Mouse (Mus musculus) ES-Bruce4 (cell line): Measurements from ENCODE around the gene Trem1. TPM values are rescaled to one million over a fixed set of nuclear protein-coding genes. Genes with fewer than 3 reads are reported as not detected.

ENCODE experiments used
- H3K27ac ChIP-seq: 2 replicates; pipeline ENCODE4 v1.5.1; 2012; ENCODE audit warnings: low read length, inconsistent platforms; ENCODE audit not compliant: insufficient read depth
- H3K27me3 ChIP-seq: 2 replicates; pipeline ENCODE4 v1.6.1; 2012; ENCODE audit warnings: mild to moderate bottlenecking, low read length, inconsistent platforms; ENCODE audit not compliant: control insufficient read depth, poor library complexity, insufficient read depth, severe bottlenecking
- H3K36me3 ChIP-seq: 2 replicates; pipeline ENCODE4 v1.6.1; 2012; ENCODE audit warnings: inconsistent platforms, mild to moderate bottlenecking, low read length, moderate library complexity; ENCODE audit not compliant: control insufficient read depth, poor library complexity, insufficient read depth, severe bottlenecking
- H3K4me1 ChIP-seq: one replicate; pipeline ENCODE4 v1.8.1; 2011; ENCODE audit warnings: low read length; ENCODE audit not compliant: control insufficient read depth, insufficient read depth
- H3K4me3 ChIP-seq: 2 replicates; pipeline ENCODE4 v1.5.1; 2011; ENCODE audit warnings: low read depth, mild to moderate bottlenecking, low read length
- H3K9ac ChIP-seq: 2 replicates; pipeline ENCODE4 v1.6.1; 2012; ENCODE audit warnings: low read depth, mild to moderate bottlenecking, inconsistent platforms; ENCODE audit not compliant: poor library complexity, severe bottlenecking
- H3K9me3 ChIP-seq: replicated peaks from 2 replicates; pipeline ENCODE4 v1.6.1; 2012; ENCODE audit warnings: mild to moderate bottlenecking, low read length, inconsistent platforms; ENCODE audit not compliant: control insufficient read depth, poor library complexity, insufficient read depth, severe bottlenecking
- CTCF ChIP-seq: IDR thresholded peaks from one replicate; pipeline ENCODE4 v1.8.1; 2011; ENCODE audit warnings: low read depth, low read length
- EP300 ChIP-seq: IDR thresholded peaks from 2 replicates; pipeline ENCODE4 v1.6.1; 2011; ENCODE audit warnings: low read depth, low read length; ENCODE audit not compliant: insufficient read depth
- POLR2A ChIP-seq: IDR thresholded peaks from one replicate; pipeline ENCODE4 v1.8.1; 2011; ENCODE audit warnings: low read length; ENCODE audit not compliant: insufficient read depth
- polyA plus RNA-seq: library from polyadenylated mRNA; stranded (reverse); fragments of >200 nt; gene quantifications from 2 replicates; pipeline ENCODE4 v1.2.4, GENCODE M21; 2011; ENCODE audit warnings: low read depth; ENCODE audit not compliant: missing spikeins, insufficient read depth, insufficient read length

The Trem1 gene
- polyA plus RNA-seq, 1 experiment, result not detected

GRCm38 (mm10) chr17:48247221-48247928, 14.8 kb downstream of the Trem1 start, which contains the start of gene Trem3:
Gene Trem3, plus strand, starts transcription at chr17:48247777.
- Histone ChIP-seq H3K9me3 (no peaks in the 10 kb centered on the region), H3K27me3 (no peaks in the 10 kb centered on the region), H3K9ac (no peak within 1 kb of the TSS), H3K36me3 (no peaks in the 10 kb centered on the region), H3K4me1 (no peaks in the 10 kb centered on the region), H3K27ac (no peak within 1 kb of the TSS), H3K4me3 (no peak within 1 kb of the TSS)
- TF ChIP-seq POLR2A, result no peak
- TF ChIP-seq EP300, result no peak
- TF ChIP-seq CTCF, result no peak

- H3K27ac ChIP-seq, result no peak overlapping the region
- no peaks in the 10 kb centered on the region for H3K27me3 ChIP-seq
- no peak overlapping the region for H3K9ac ChIP-seq
- H3K4me3 ChIP-seq, result no peak overlapping the region
- H3K9me3 ChIP-seq, result no peaks in the 10 kb centered on the region
- TF ChIP-seq EP300, result no peak
- TF ChIP-seq CTCF, result no peak
- no peak for TF ChIP-seq POLR2A
- H3K36me3 ChIP-seq, result no peaks in the 10 kb centered on the region
- no peaks in the 10 kb centered on the region for H3K4me1 ChIP-seq
Observed at GRCm38 (mm10) chr17:48249039-48249438, 16.5 kb downstream of the Trem1 start.

- no peaks in the 10 kb centered on the region for H3K36me3 ChIP-seq
- no peak overlapping the region for H3K4me3 ChIP-seq
- H3K9me3 ChIP-seq, result no peaks in the 10 kb centered on the region
- no peaks in the 10 kb centered on the region for H3K4me1 ChIP-seq
- H3K27me3 ChIP-seq, result no peaks in the 10 kb centered on the region
- H3K9ac ChIP-seq, result no peak overlapping the region
- H3K27ac ChIP-seq, result no peak overlapping the region
- TF ChIP-seq CTCF (no peak), POLR2A (no peak), EP300 (no peak)
Observed at GRCm38 (mm10) chr17:48249501-48249900, 16.9 kb downstream of the Trem1 start.

DNA sequence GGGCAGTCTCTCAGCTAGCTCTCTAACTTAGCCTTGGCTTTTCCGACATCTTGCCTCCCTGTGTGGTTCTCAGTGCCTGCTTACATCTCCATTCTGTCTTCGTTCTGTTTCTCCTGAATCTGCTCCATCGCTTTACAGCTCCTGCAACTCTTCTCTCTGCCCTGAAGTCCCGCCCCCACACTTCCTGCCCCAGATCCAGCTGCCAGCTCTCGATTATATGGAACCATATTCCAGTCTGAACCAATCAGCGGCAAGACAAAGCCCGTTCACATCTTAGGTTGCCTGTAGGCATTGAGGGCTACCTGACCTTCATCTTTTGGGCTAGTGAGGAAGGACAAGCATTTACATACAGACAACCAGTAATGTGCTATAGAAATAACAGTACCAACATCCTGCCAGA, 18.1 kb downstream of the Trem1 start:
- H3K4me3 ChIP-seq, result no peak overlapping the region
- TF ChIP-seq EP300 (no peak), CTCF (no peak), POLR2A (no peak)
- H3K27me3 ChIP-seq, result no peaks in the 10 kb centered on the region
- H3K4me1 ChIP-seq, result no peaks in the 10 kb centered on the region
- no peak overlapping the region for H3K9ac ChIP-seq
- H3K9me3 ChIP-seq, result no peaks in the 10 kb centered on the region
- no peaks in the 10 kb centered on the region for H3K36me3 ChIP-seq
- no peak overlapping the region for H3K27ac ChIP-seq

GRCm38 (mm10) chr17:48256575-48256974, 24.0 kb downstream of the Trem1 start:
- Histone ChIP-seq H3K9me3 (peaks cover 5% of the 10 kb centered on the region; the same call in 1 of the 2 replicates), H3K27ac (no peak overlapping the region), H3K9ac (no peak overlapping the region), H3K4me1 (no peaks in the 10 kb centered on the region), H3K4me3 (no peak overlapping the region), H3K27me3 (no peaks in the 10 kb centered on the region), H3K36me3 (no peaks in the 10 kb centered on the region)
- no peak for TF ChIP-seq POLR2A

- Histone ChIP-seq H3K36me3 (no peaks in the 10 kb centered on the region), H3K9me3 (peaks cover 5% of the 10 kb centered on the region; the same call in 1 of the 2 replicates), H3K27me3 (no peaks in the 10 kb centered on the region), H3K27ac (no peak overlapping the region), H3K9ac (no peak overlapping the region), H3K4me1 (no peaks in the 10 kb centered on the region), H3K4me3 (no peak overlapping the region)
- TF ChIP-seq CTCF, result no peak
- TF ChIP-seq POLR2A, result no peak
- TF ChIP-seq EP300, result no peak
Observed at GRCm38 (mm10) chr17:48261868-48262267, 29.3 kb downstream of the Trem1 start.
